Mouse (Mus musculus): ENCODE measurements at regions not wholly inside any gene's neighbourhood (a gene's known extent, or its start where the extent isn't known, plus 50 kb on each side); places are given as distances from the start of the nearest gene placed in this dataset.

- H3K27me3 ChIP-seq (ENCODE audit: control insufficient read depth, insufficient read depth, low read length): no peaks in the 10 kb centered on the region
- H3K9ac ChIP-seq (replicated peaks; ENCODE audit: low read length): no peak overlapping the region
- H3K27ac ChIP-seq (replicated peaks; ENCODE audit: low read depth, low read length): no peak overlapping the region
- DNase-seq (ENCODE audit: low spot score) (no peak), ATAC-seq (replicated peaks; ENCODE audit: insufficient number of reproducible peaks, low FRiP score, low TSS enrichment, low read depth) (no peak)
- H3K4me3 ChIP-seq (ENCODE audit: low read depth, low read length): no peak overlapping the region
- H3K36me3 ChIP-seq (replicated peaks; ENCODE audit: control insufficient read depth, insufficient read depth, low read depth, low read length): no peaks in the 10 kb centered on the region
- 90% methylated on average over 8 of the region's 8 CpGs for WGBS
- no peaks in the 10 kb centered on the region for H3K9me3 ChIP-seq (replicated peaks; ENCODE audit: control insufficient read depth, low read length)
- no peaks in the 10 kb centered on the region for H3K4me1 ChIP-seq (ENCODE audit: control insufficient read depth, insufficient read depth, low read length)
- no peak overlapping the region for H3K4me2 ChIP-seq (ENCODE audit: low read depth, low read length)
These were observed 107.0 kb downstream of the Nufip1 start for GRCm38 (mm10) chr14:76217571-76218256.

DNA sequence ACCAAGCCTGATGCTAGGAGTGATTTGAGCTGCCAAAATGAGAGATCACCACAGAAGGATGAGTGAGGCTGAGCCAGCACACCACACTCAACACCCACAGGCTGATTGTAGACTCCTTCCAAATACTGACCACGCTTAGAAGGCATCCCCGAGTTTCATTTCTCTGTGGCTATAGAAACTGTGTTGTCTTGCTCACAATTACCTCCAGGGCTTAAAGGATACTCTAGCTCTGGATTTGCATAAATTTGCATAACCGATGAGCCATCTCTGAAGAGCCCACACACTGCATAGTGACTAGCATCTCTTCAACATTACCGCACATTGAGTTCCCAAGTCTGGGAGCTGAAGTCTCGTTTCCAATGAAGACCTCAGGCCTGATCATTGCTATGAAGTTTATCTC lies 110.3 kb downstream of the Nufip1 start:
- no peak overlapping the region for H3K9ac ChIP-seq (replicated peaks; ENCODE audit: low read length)
- no peak for ATAC-seq (replicated peaks; ENCODE audit: insufficient number of reproducible peaks, low FRiP score, low TSS enrichment, low read depth)

DNA sequence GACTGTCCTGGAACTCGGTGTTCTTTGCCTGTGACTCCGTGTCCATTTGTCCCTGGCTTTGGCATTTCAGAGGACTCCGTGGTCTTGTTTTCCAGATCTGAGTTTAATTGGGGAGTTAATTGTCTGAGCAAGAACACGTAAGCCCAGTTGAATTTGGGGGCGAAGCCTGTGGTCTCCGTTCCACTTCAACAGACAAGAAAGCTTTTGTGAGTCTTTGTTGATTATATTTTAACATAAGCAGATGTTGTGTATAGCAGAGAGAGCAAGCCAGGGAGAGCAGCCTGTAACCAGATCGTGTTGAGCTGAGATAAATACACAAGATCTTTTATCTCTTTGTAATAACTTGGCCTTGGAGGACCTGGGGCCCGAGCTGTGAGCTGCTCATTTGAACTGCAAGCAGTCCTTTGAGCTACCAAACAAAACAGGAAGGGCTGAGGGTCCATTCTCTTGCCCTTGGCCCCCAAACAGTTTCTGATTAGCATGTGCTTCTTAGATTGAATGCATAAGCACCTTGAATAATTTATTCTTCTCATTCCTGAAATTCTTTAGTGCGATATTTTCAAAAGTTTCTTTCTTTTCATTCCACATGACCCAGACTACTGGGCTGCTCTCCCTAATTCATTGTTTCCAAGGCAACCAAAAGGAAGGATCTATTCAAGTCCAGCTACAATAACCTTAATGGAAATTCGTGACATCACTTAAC lies 111.1 kb downstream of the Nufip1 start:
- Histone ChIP-seq H3K27ac (replicated peaks; ENCODE audit: low read depth, low read length) (no peak overlapping the region), H3K4me2 (ENCODE audit: low read depth, low read length) (no peak overlapping the region), H3K4me3 (ENCODE audit: low read depth, low read length) (no peak overlapping the region), H3K36me3 (replicated peaks; ENCODE audit: control insufficient read depth, insufficient read depth, low read depth, low read length) (no peaks in the 10 kb centered on the region), H3K9ac (replicated peaks; ENCODE audit: low read length) (no peak overlapping the region), H3K9me3 (replicated peaks; ENCODE audit: control insufficient read depth, low read length) (no peaks in the 10 kb centered on the region), H3K4me1 (ENCODE audit: control insufficient read depth, insufficient read depth, low read length) (no peaks in the 10 kb centered on the region), H3K27me3 (ENCODE audit: control insufficient read depth, insufficient read depth, low read length) (no peaks in the 10 kb centered on the region)
- WGBS: 43% methylated on average over 10 of the region's 10 CpGs
- ATAC-seq (replicated peaks; ENCODE audit: insufficient number of reproducible peaks, low FRiP score, low TSS enrichment, low read depth) (peak; percentile 61; the same call in 1 of the 2 replicates), DNase-seq (ENCODE audit: low spot score) (peak; percentile 47)

More for the DNA sequence above, 110.3 kb downstream of the Nufip1 start:
- no peak for DNase-seq (ENCODE audit: low spot score)
- H3K27me3 ChIP-seq (ENCODE audit: control insufficient read depth, insufficient read depth, low read length): no peaks in the 10 kb centered on the region
- WGBS: 74% methylated on average over 5 of the region's 5 CpGs
- no peak overlapping the region for H3K4me2 ChIP-seq (ENCODE audit: low read depth, low read length)
- no peaks in the 10 kb centered on the region for H3K9me3 ChIP-seq (replicated peaks; ENCODE audit: control insufficient read depth, low read length)
- no peaks in the 10 kb centered on the region for H3K36me3 ChIP-seq (replicated peaks; ENCODE audit: control insufficient read depth, insufficient read depth, low read depth, low read length)
- no peak overlapping the region for H3K27ac ChIP-seq (replicated peaks; ENCODE audit: low read depth, low read length)
- no peaks in the 10 kb centered on the region for H3K4me1 ChIP-seq (ENCODE audit: control insufficient read depth, insufficient read depth, low read length)
- H3K4me3 ChIP-seq (ENCODE audit: low read depth, low read length): no peak overlapping the region

DNA sequence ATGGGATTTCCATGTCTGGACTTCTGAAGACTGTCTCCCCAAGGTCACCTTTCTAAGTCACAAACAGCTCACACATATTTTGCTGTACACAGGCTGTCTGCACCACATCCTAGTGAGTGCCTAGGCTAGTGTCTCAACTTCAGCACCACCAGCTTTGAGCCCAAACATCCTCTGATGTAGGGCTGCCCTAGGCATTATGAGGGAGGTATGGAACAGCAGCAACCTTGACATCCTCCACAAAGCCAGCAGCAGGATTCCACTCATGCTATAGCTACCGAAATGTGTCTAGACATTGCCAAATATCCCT lies 111.6 kb downstream of the Nufip1 start:
- Histone ChIP-seq H3K4me1 (ENCODE audit: control insufficient read depth, insufficient read depth, low read length) (no peaks in the 10 kb centered on the region), H3K27ac (replicated peaks; ENCODE audit: low read depth, low read length) (no peak overlapping the region), H3K27me3 (ENCODE audit: control insufficient read depth, insufficient read depth, low read length) (no peaks in the 10 kb centered on the region), H3K9me3 (replicated peaks; ENCODE audit: control insufficient read depth, low read length) (no peaks in the 10 kb centered on the region), H3K4me2 (ENCODE audit: low read depth, low read length) (no peak overlapping the region), H3K9ac (replicated peaks; ENCODE audit: low read length) (no peak overlapping the region), H3K4me3 (ENCODE audit: low read depth, low read length) (no peak overlapping the region), H3K36me3 (replicated peaks; ENCODE audit: control insufficient read depth, insufficient read depth, low read depth, low read length) (no peaks in the 10 kb centered on the region)
- WGBS: 84% methylated on average over 1 of the region's 1 CpGs
- DNase-seq (ENCODE audit: low spot score): no peak
- no peak; the same call in 1 of the 2 replicates for ATAC-seq (replicated peaks; ENCODE audit: insufficient number of reproducible peaks, low FRiP score, low TSS enrichment, low read depth)

GRCm38 (mm10) chr14:76223036-76223650 lies 112.5 kb downstream of the Nufip1 start:
- DNase-seq (ENCODE audit: low spot score) (no peak), ATAC-seq (replicated peaks; ENCODE audit: insufficient number of reproducible peaks, low FRiP score, low TSS enrichment, low read depth) (no peak)
- H3K4me3 ChIP-seq (ENCODE audit: low read depth, low read length): no peak overlapping the region
- 92% methylated on average over 8 of the region's 8 CpGs for WGBS
- no peaks in the 10 kb centered on the region for H3K27me3 ChIP-seq (ENCODE audit: control insufficient read depth, insufficient read depth, low read length)
- H3K9ac ChIP-seq (replicated peaks; ENCODE audit: low read length): no peak overlapping the region
- no peaks in the 10 kb centered on the region for H3K9me3 ChIP-seq (replicated peaks; ENCODE audit: control insufficient read depth, low read length)
- no peaks in the 10 kb centered on the region for H3K36me3 ChIP-seq (replicated peaks; ENCODE audit: control insufficient read depth, insufficient read depth, low read depth, low read length)
- H3K4me2 ChIP-seq (ENCODE audit: low read depth, low read length): no peak overlapping the region
- no peaks in the 10 kb centered on the region for H3K4me1 ChIP-seq (ENCODE audit: control insufficient read depth, insufficient read depth, low read length)
- no peak overlapping the region for H3K27ac ChIP-seq (replicated peaks; ENCODE audit: low read depth, low read length)

DNA sequence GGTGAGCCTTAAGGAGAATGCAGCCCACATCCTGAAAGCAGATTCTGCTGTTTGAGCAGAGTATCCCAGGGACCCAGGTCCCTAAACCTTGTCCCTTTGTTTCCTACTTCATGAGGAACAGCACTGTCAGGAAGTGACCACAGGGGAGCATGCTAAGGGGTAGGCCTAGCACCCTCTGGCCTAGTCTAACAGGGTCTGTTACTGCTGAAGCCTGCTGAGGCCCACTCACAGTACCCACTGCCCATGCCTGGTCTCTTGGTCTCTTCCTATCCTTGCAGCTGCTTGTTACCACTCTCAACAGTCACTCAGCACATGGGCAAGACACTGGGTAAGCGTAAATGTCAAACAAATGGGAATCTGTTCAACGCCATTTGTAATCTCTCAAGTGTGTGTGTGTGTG lies 113.2 kb downstream of the Nufip1 start:
- WGBS: 91% methylated on average over 2 of the region's 2 CpGs
- Histone ChIP-seq H3K27me3 (ENCODE audit: control insufficient read depth, insufficient read depth, low read length) (no peaks in the 10 kb centered on the region), H3K4me3 (ENCODE audit: low read depth, low read length) (no peak overlapping the region), H3K27ac (replicated peaks; ENCODE audit: low read depth, low read length) (no peak overlapping the region), H3K4me2 (ENCODE audit: low read depth, low read length) (no peak overlapping the region), H3K36me3 (replicated peaks; ENCODE audit: control insufficient read depth, insufficient read depth, low read depth, low read length) (no peaks in the 10 kb centered on the region), H3K9me3 (replicated peaks; ENCODE audit: control insufficient read depth, low read length) (no peaks in the 10 kb centered on the region), H3K4me1 (ENCODE audit: control insufficient read depth, insufficient read depth, low read length) (no peaks in the 10 kb centered on the region), H3K9ac (replicated peaks; ENCODE audit: low read length) (no peak overlapping the region)
- ATAC-seq (replicated peaks; ENCODE audit: insufficient number of reproducible peaks, low FRiP score, low TSS enrichment, low read depth) (no peak), DNase-seq (ENCODE audit: low spot score) (no peak)

DNA sequence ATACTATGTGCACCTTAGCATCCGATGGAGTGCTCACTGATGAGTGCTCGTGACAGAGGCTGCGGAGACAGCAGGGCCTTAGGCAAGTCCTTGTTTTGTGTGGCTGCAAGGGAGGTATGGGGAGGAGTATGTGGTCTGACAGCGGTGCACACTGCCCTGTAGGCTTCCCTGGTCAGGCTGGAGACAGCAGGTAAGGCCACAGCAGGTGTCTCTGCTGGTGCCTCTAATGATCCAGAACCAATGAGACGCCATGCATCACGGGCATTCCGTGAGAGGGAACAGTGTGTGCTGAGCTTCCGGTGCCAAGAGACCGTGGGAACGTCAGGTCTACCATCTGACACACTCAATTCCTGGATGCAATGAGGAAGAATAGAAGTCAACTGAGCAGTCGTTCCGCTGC lies 114.8 kb downstream of the Nufip1 start:
- ATAC-seq (replicated peaks; ENCODE audit: insufficient number of reproducible peaks, low FRiP score, low TSS enrichment, low read depth): no peak
- Histone ChIP-seq H3K9ac (replicated peaks; ENCODE audit: low read length) (no peak overlapping the region), H3K27me3 (ENCODE audit: control insufficient read depth, insufficient read depth, low read length) (no peaks in the 10 kb centered on the region), H3K4me1 (ENCODE audit: control insufficient read depth, insufficient read depth, low read length) (no peaks in the 10 kb centered on the region; the same call in 1 of the 2 replicates), H3K36me3 (replicated peaks; ENCODE audit: control insufficient read depth, insufficient read depth, low read depth, low read length) (no peaks in the 10 kb centered on the region), H3K4me3 (ENCODE audit: low read depth, low read length) (no peak overlapping the region), H3K4me2 (ENCODE audit: low read depth, low read length) (no peak overlapping the region), H3K9me3 (replicated peaks; ENCODE audit: control insufficient read depth, low read length) (no peaks in the 10 kb centered on the region), H3K27ac (replicated peaks; ENCODE audit: low read depth, low read length) (no peak overlapping the region)
- DNase-seq (ENCODE audit: low spot score): no peak
- 78% methylated on average over 12 of the region's 12 CpGs for WGBS

DNA sequence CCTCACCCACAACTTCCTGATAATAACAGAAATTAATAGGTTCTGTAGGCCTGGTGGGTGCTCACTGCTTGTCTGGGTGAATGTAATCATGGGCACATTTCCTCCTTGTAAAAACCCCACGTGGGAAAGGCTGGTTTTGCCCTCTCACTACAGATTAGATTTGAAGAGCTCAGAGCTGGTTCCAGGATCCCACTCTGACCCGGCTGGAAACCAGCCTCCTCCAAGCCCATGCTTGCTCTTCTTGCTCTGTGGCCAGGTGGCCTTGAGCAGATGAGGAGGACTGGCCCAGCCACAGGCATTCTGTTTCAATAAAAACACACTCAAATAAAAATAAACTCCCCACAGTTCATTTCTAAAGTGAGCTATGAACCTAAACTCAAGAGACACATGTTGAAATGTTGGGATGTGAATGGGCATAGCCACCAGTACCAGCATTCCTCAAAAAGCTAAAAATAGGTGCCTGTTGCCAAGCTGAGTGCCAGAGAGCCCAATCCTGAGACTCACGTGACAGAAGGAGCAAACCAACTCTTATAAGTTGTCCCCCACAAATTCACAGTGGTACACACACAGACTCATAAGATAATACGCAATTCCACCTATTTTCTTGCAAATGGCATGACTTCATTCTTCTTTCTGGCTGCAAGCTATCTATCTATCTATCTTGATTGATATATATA lies 116.1 kb downstream of the Nufip1 start:
- Histone ChIP-seq H3K36me3 (replicated peaks; ENCODE audit: control insufficient read depth, insufficient read depth, low read depth, low read length) (no peaks in the 10 kb centered on the region), H3K9me3 (replicated peaks; ENCODE audit: control insufficient read depth, low read length) (no peaks in the 10 kb centered on the region), H3K4me3 (ENCODE audit: low read depth, low read length) (no peak overlapping the region), H3K27ac (replicated peaks; ENCODE audit: low read depth, low read length) (no peak overlapping the region), H3K4me2 (ENCODE audit: low read depth, low read length) (no peak overlapping the region), H3K9ac (replicated peaks; ENCODE audit: low read length) (no peak overlapping the region), H3K27me3 (ENCODE audit: control insufficient read depth, insufficient read depth, low read length) (no peaks in the 10 kb centered on the region), H3K4me1 (ENCODE audit: control insufficient read depth, insufficient read depth, low read length) (no peaks in the 10 kb centered on the region; the same call in 1 of the 2 replicates)
- ATAC-seq (replicated peaks; ENCODE audit: insufficient number of reproducible peaks, low FRiP score, low TSS enrichment, low read depth) (no peak), DNase-seq (ENCODE audit: low spot score) (no peak)
- WGBS: 67% methylated on average over 4 of the region's 4 CpGs

Data from embryonic facial prominence, embryonic 11.5 days (tissue).